Mouse (Mus musculus) embryonic fibroblast, embryonic 13.5 days (primary cell): ENCODE measurements around the gene Atp13a5.

Experiments
- CTCF ChIP-seq: IDR thresholded peaks from 2 replicates; pipeline ENCODE4 v1.5.1; 2011; ENCODE audit warnings: mild to moderate bottlenecking, control low read depth, low read length, moderate library complexity, borderline replicate concordance; ENCODE audit not compliant: insufficient read depth
- POLR2A ChIP-seq: IDR thresholded peaks from 2 replicates; pipeline ENCODE4 v1.6.1; 2011; ENCODE audit warnings: low read depth, mild to moderate bottlenecking, control low read depth, low read length, moderate library complexity

DNA sequence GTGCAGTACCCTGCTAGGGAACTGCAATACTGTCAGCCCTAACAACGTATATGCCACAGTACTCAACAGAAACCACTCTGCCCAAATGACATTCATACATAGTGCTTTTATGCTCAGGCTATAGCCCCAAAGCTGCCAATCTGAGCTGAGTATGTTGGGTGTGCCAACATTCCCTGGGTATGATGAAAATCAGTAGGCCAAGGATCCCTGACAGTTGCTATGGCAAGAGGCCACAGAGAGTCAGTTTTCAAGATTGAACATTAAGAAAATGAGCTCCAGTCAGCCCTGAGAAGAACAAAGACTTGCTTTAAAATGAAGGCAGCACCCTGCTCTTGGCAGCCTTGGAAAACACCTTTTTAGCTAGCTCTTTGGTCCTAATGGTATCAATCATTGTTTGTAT lies 183.4 kb downstream of the Atp13a5 start:
- TF ChIP-seq CTCF (no peak), POLR2A (no peak)
